Mouse (Mus musculus) kidney, adult 2 months (tissue): ENCODE measurements around the gene Bdp1. TPM values are rescaled to one million over a fixed set of nuclear protein-coding genes. Genes with fewer than 3 reads are reported as not detected.
A peak's percentile ranks its signal among the peaks of the same experiment; 100 is the strongest.

Experiments used
- DNase-seq: peaks from one replicate; pipeline ENCODE4 v3.0.0; 2021
- H3K27ac ChIP-seq: fragments of 200-500 bp; 2 replicates; pipeline ENCODE4 v1.5.1; 2012; ENCODE audit warnings: low read depth, low read length, control low read depth, inconsistent platforms; ENCODE audit not compliant: insufficient read depth
- H3K27me3 ChIP-seq: fragments of 200-500 bp; replicated peaks from 2 replicates; pipeline ENCODE4 v1.6.1; 2012; ENCODE audit warnings: mild to moderate bottlenecking, moderate library complexity, low read length, inconsistent platforms; ENCODE audit not compliant: control insufficient read depth, insufficient read depth
- H3K36me3 ChIP-seq: fragments of 200-500 bp; 2 replicates; pipeline ENCODE4 v1.6.1; 2012; ENCODE audit warnings: mild to moderate bottlenecking, moderate library complexity, low read length, inconsistent platforms; ENCODE audit not compliant: control insufficient read depth, insufficient read depth
- H3K4me1 ChIP-seq: fragments of 200-500 bp; 2 replicates; pipeline ENCODE4 v1.6.1; 2011; ENCODE audit warnings: low read length; ENCODE audit not compliant: control insufficient read depth, insufficient read depth
- H3K4me3 ChIP-seq: fragments of 200-500 bp; 2 replicates; pipeline ENCODE4 v1.5.1; 2011; ENCODE audit warnings: mild to moderate bottlenecking, low read depth, low read length, control low read depth; ENCODE audit not compliant: insufficient read depth
- CTCF ChIP-seq: fragments of 200-500 bp; conservative IDR thresholded peaks from 2 replicates; pipeline ENCODE4 v1.5.1; 2011; ENCODE audit warnings: low read depth, mild to moderate bottlenecking, control low read depth, low read length, moderate library complexity, mixed read lengths; ENCODE audit not compliant: insufficient read depth, insufficient read length
- POLR2A ChIP-seq: fragments of 200-500 bp; IDR thresholded peaks from one replicate; pipeline ENCODE4 v1.6.1; 2011; ENCODE audit warnings: low read depth, low read length, control low read depth
- WGBS: fragments of 180-500 bp; shearing (Covaris S2); methylation state at CpG from one replicate; pipeline ENCODE4 v1.1.7; 2018; 5-methylcytosine and 5-hydroxymethylcytosine counted together
- polyA plus RNA-seq: library from polyadenylated mRNA; depleted of rRNA; stranded (reverse); fragments of >200 nt; gene quantifications from 2 replicates; pipeline ENCODE4 v1.2.3, GENCODE M21; 2012; rRNA removed

Gene Bdp1
- polyA plus RNA-seq, 1 experiment: 2.2 TPM

- no peak overlapping the region for H3K4me3 ChIP-seq
- H3K27me3 ChIP-seq: no peaks in the 10 kb centered on the region
- 91% methylated on average over 3 of the region's 3 CpGs for WGBS
- DNase-seq: no peak
- no peaks in the 10 kb centered on the region; the same call in 1 of the 2 replicates for H3K4me1 ChIP-seq
- H3K36me3 ChIP-seq: no peaks in the 10 kb centered on the region
- no peak for TF ChIP-seq POLR2A
- 0 out of 2 replicates have a peak, but pooled peaks have one; percentile 21 for TF ChIP-seq CTCF
- H3K27ac ChIP-seq: no peak overlapping the region
Observed at GRCm38 (mm10) chr13:99998099-99998498, 105.8 kb downstream of the Bdp1 start.

- no peak overlapping the region for H3K4me3 ChIP-seq
- no peaks in the 10 kb centered on the region for H3K27me3 ChIP-seq
- no peak for DNase-seq
- peaks cover 7% of the 10 kb centered on the region; the same call in 1 of the 2 replicates for H3K36me3 ChIP-seq
- TF ChIP-seq POLR2A: no peak
- no peak for TF ChIP-seq CTCF
- 93% methylated on average over 4 of the region's 4 CpGs for WGBS
- H3K4me1 ChIP-seq: no peaks in the 10 kb centered on the region
- H3K27ac ChIP-seq: no peak overlapping the region
Observed at GRCm38 (mm10) chr13:99989592-99989991, 114.3 kb downstream of the Bdp1 start.

GRCm38 (mm10) chr13:99983320-99983719 lies 120.5 kb downstream of the Bdp1 start:
- TF ChIP-seq CTCF: no peak
- no peak for TF ChIP-seq POLR2A
- Histone ChIP-seq H3K36me3 (peaks cover 6% of the 10 kb centered on the region; the same call in 1 of the 2 replicates), H3K4me1 (no peaks in the 10 kb centered on the region), H3K27me3 (no peaks in the 10 kb centered on the region), H3K27ac (no peak overlapping the region), H3K4me3 (no peak overlapping the region)
- 97% methylated on average over 1 of the region's 1 CpGs for WGBS
- DNase-seq: no peak

GRCm38 (mm10) chr13:99979406-99979805 lies 124.5 kb downstream of the Bdp1 start:
- Histone ChIP-seq H3K36me3 (no peaks in the 10 kb centered on the region; the same call in none of the 2 replicates), H3K27me3 (no peaks in the 10 kb centered on the region), H3K4me1 (no peaks in the 10 kb centered on the region), H3K4me3 (no peak overlapping the region), H3K27ac (no peak overlapping the region)
- 38% methylated on average over 2 of the region's 2 CpGs for WGBS
- TF ChIP-seq POLR2A (no peak), CTCF (no peak)
- peak; percentile 58 for DNase-seq

GRCm38 (mm10) chr13:99970089-99970488 lies 133.8 kb downstream of the Bdp1 start:
- Histone ChIP-seq H3K27me3 (no peaks in the 10 kb centered on the region), H3K36me3 (peaks cover 5% of the 10 kb centered on the region), H3K4me1 (no peaks in the 10 kb centered on the region), H3K27ac (no peak overlapping the region), H3K4me3 (no peak overlapping the region)
- DNase-seq: no peak
- no peak for TF ChIP-seq CTCF
- no peak for TF ChIP-seq POLR2A
- WGBS: 90% methylated on average over 5 of the region's 5 CpGs

Other genes starting within 250 kb of the Bdp1 start
- not detected in 2 replicates for gene Cartpt, start 203.0 kb downstream of the Bdp1 start, polyA plus RNA-seq
- 73.5 and 79.5 TPM in 2 replicates for gene Mccc2, start 88.4 kb downstream of the Bdp1 start, polyA plus RNA-seq
- gene Serf1, start 3.9 kb upstream of the Bdp1 start, polyA plus RNA-seq: 8.3 and 11.5 TPM in 2 replicates
- 10.7 and 14.3 TPM in 2 replicates for gene Smn1, start 20.8 kb upstream of the Bdp1 start, polyA plus RNA-seq
- 1.0 TPM in 2 replicates for gene Naip2, start 98.0 kb upstream of the Bdp1 start, polyA plus RNA-seq
- 0.42 and 0.84 TPM in 2 replicates for gene Naip5, start 142.3 kb upstream of the Bdp1 start, polyA plus RNA-seq
- gene Naip6, start 213.6 kb upstream of the Bdp1 start, polyA plus RNA-seq: 0.30 and 0.47 TPM in 2 replicates